Mouse (Mus musculus): ENCODE measurements at regions not wholly inside any gene's neighbourhood (a gene's known extent, or its start where the extent isn't known, plus 50 kb on each side); places are given as distances from the start of the nearest gene placed in this dataset.

- Histone ChIP-seq H3K4me3 (ENCODE audit: insufficient read depth, low read depth, low read length) (no peak overlapping the region), H3K27ac (ENCODE audit: insufficient read depth, low read depth, low read length) (no peak overlapping the region), H3K4me1 (ENCODE audit: control insufficient read depth, insufficient read depth, low read length) (no peaks in the 10 kb centered on the region)
- 61% methylated on average over 5 of the region's 5 CpGs for WGBS
- TF ChIP-seq CTCF (IDR thresholded peaks at IDR 0.05; ENCODE audit: insufficient read depth, low read depth, low read length) = no peak
- TF ChIP-seq POLR2A (IDR thresholded peaks at IDR 0.05; ENCODE audit: insufficient read depth, low read depth, low read length) = no peak
Measured at GRCm38 (mm10) chr11:111563171-111563570, 497.2 kb downstream of the Kcnj2 start.

- Histone ChIP-seq H3K4me1 (ENCODE audit: control insufficient read depth, insufficient read depth, low read length) (no peaks in the 10 kb centered on the region), H3K4me3 (ENCODE audit: insufficient read depth, low read depth, low read length) (no peak overlapping the region), H3K27ac (ENCODE audit: insufficient read depth, low read depth, low read length) (no peak overlapping the region)
- TF ChIP-seq CTCF (IDR thresholded peaks at IDR 0.05; ENCODE audit: insufficient read depth, low read depth, low read length) (no peak), POLR2A (IDR thresholded peaks at IDR 0.05; ENCODE audit: insufficient read depth, low read depth, low read length) (no peak)
- 66% methylated on average over 6 of the region's 6 CpGs for WGBS
Measured at GRCm38 (mm10) chr11:111568041-111568440, 502.1 kb downstream of the Kcnj2 start.

GRCm38 (mm10) chr11:111568876-111569275 lies 502.9 kb downstream of the Kcnj2 start:
- H3K4me3 ChIP-seq (ENCODE audit: insufficient read depth, low read depth, low read length) = no peak overlapping the region
- H3K27ac ChIP-seq (ENCODE audit: insufficient read depth, low read depth, low read length) = no peak overlapping the region
- TF ChIP-seq CTCF (IDR thresholded peaks at IDR 0.05; ENCODE audit: insufficient read depth, low read depth, low read length) = no peak
- no peak for TF ChIP-seq POLR2A (IDR thresholded peaks at IDR 0.05; ENCODE audit: insufficient read depth, low read depth, low read length)
- WGBS = 83% methylated on average over 9 of the region's 9 CpGs
- H3K4me1 ChIP-seq (ENCODE audit: control insufficient read depth, insufficient read depth, low read length) = no peaks in the 10 kb centered on the region

- Histone ChIP-seq H3K4me3 (ENCODE audit: insufficient read depth, low read depth, low read length) (no peak overlapping the region), H3K4me1 (ENCODE audit: control insufficient read depth, insufficient read depth, low read length) (no peaks in the 10 kb centered on the region), H3K27ac (ENCODE audit: insufficient read depth, low read depth, low read length) (no peak overlapping the region)
- WGBS = 49% methylated on average over 1 of the region's 1 CpGs
- TF ChIP-seq POLR2A (IDR thresholded peaks at IDR 0.05; ENCODE audit: insufficient read depth, low read depth, low read length) = no peak
- no peak for TF ChIP-seq CTCF (IDR thresholded peaks at IDR 0.05; ENCODE audit: insufficient read depth, low read depth, low read length)
Measured at GRCm38 (mm10) chr11:111577883-111578282, 511.9 kb downstream of the Kcnj2 start.

DNA sequence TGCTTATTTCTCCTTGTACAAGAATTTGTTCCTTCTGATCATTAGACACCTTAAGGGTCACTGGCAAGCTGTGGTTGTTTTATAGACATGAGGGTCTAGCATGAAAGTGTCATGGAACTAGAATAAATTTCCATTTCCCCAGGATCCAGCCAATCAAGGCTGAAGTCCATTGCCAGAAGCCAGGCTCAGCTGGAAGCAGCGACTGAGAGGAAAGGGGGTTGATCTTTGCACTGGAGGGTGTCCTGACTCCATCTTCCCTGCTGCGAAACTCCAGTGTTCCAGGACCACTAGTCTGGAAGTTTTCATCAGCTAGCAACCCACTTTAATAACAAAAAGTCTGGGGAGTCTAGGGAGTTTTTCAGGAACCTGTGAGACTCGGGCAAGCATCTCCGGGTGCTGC lies 517.0 kb downstream of the Kcnj2 start:
- no peak for TF ChIP-seq CTCF (IDR thresholded peaks at IDR 0.05; ENCODE audit: insufficient read depth, low read depth, low read length)
- WGBS = 89% methylated on average over 4 of the region's 4 CpGs
- no peak overlapping the region for H3K4me3 ChIP-seq (ENCODE audit: insufficient read depth, low read depth, low read length)
- H3K27ac ChIP-seq (ENCODE audit: insufficient read depth, low read depth, low read length) = no peak overlapping the region
- no peaks in the 10 kb centered on the region for H3K4me1 ChIP-seq (ENCODE audit: control insufficient read depth, insufficient read depth, low read length)

DNA sequence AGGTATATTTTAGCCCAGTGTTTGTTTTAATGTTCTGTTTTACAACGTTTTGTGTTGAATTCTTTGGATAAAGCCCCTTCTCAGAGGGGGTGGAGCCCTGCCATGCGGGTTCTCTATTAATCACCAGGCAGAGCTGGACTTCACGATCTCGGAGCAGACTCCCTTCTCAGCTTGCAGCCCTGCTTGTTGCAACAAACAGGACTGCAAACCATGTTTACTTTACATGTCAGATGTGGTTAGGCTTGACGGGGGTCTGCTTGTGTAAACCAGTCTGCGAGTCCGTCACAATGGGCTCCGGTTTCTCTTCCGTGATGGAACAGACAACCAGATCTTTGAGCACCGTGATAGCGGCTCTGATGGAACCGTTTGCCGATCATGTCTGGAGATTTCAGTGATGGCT lies 517.6 kb downstream of the Kcnj2 start:
- Histone ChIP-seq H3K27ac (ENCODE audit: insufficient read depth, low read depth, low read length) (no peak overlapping the region), H3K4me1 (ENCODE audit: control insufficient read depth, insufficient read depth, low read length) (no peaks in the 10 kb centered on the region), H3K4me3 (ENCODE audit: insufficient read depth, low read depth, low read length) (no peak overlapping the region)
- TF ChIP-seq POLR2A (IDR thresholded peaks at IDR 0.05; ENCODE audit: insufficient read depth, low read depth, low read length) (no peak), CTCF (IDR thresholded peaks at IDR 0.05; ENCODE audit: insufficient read depth, low read depth, low read length) (no peak)
- WGBS = 76% methylated on average over 13 of the region's 13 CpGs

GRCm38 (mm10) chr11:111599456-111599855 lies 533.5 kb downstream of the Kcnj2 start:
- Histone ChIP-seq H3K4me1 (ENCODE audit: control insufficient read depth, insufficient read depth, low read length) (no peaks in the 10 kb centered on the region), H3K27ac (ENCODE audit: insufficient read depth, low read depth, low read length) (no peak overlapping the region), H3K4me3 (ENCODE audit: insufficient read depth, low read depth, low read length) (no peak overlapping the region)
- TF ChIP-seq CTCF (IDR thresholded peaks at IDR 0.05; ENCODE audit: insufficient read depth, low read depth, low read length) (no peak), POLR2A (IDR thresholded peaks at IDR 0.05; ENCODE audit: insufficient read depth, low read depth, low read length) (no peak)

DNA sequence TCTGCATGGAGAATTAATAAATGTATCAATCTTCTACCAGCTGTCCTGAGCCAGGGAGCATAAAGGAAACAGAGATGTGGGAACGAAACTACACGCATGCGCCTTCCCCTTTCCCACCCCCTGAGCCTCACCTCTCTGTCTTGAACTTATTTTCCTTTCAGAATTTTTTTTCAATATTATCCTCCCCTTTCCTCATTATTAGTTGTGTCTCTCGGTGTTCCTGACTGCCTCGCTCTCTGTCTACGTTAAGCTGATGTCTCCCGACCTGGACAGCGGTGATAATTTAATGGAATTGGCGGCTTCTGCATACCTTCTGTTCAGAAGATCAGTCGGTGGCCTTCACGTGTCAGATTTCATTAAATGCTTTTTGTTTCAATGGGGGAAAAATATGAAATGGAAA lies 539.2 kb downstream of the Kcnj2 start:
- Histone ChIP-seq H3K27ac (ENCODE audit: insufficient read depth, low read depth, low read length) (no peak overlapping the region), H3K4me3 (ENCODE audit: insufficient read depth, low read depth, low read length) (no peak overlapping the region), H3K4me1 (ENCODE audit: control insufficient read depth, insufficient read depth, low read length) (no peaks in the 10 kb centered on the region)
- 89% methylated on average over 11 of the region's 11 CpGs for WGBS
- TF ChIP-seq POLR2A (IDR thresholded peaks at IDR 0.05; ENCODE audit: insufficient read depth, low read depth, low read length) (no peak), CTCF (IDR thresholded peaks at IDR 0.05; ENCODE audit: insufficient read depth, low read depth, low read length) (no peak)

DNA sequence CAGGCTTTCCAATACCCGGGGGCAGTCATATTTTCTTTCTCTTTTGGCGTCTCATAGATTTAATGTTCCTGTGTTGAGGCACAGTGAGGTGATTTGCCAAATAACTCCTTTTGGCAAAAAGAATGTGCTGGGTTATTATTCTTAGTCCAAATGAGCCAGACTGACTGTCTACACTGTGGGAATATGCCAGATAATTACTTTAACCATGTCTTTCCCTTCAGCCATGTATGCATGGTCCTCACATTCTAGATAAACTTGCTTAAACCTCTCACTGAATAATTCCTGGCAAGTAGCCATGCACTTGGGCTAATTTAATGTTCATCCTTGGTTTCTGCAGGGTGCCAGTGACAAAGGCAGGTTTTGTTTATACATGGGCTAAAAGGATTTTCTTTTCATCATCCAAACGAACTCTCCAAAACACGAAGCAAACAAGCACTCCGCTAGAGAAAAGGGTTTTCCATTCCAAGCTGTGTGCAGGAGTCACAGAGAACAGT lies 544.6 kb downstream of the Kcnj2 start:
- no peak for TF ChIP-seq CTCF (IDR thresholded peaks at IDR 0.05; ENCODE audit: insufficient read depth, low read depth, low read length)
- no peak for TF ChIP-seq POLR2A (IDR thresholded peaks at IDR 0.05; ENCODE audit: insufficient read depth, low read depth, low read length)
- Histone ChIP-seq H3K4me1 (ENCODE audit: control insufficient read depth, insufficient read depth, low read length) (no peaks in the 10 kb centered on the region), H3K4me3 (ENCODE audit: insufficient read depth, low read depth, low read length) (no peak overlapping the region), H3K27ac (ENCODE audit: insufficient read depth, low read depth, low read length) (no peak overlapping the region)
- WGBS = 27% methylated on average over 5 of the region's 5 CpGs

DNA sequence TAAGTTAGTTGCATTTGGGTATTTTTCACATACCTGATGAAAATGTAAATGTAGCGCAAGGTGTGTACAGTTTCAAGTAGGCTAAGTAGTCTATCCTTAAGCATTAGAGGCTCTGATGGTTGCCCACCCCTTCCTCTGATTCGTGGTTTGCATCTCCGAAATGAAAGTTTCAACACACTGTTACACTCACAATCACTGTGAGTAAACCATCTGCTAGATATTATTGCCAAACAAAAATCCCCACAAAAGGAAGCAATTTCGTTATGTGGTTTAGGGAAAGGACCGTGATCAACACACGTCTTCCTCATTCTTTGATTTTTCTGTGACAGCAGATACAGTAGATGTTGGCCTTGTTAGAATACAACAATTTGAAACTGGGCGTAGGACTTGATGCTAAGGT lies 577.6 kb downstream of the Kcnj2 start:
- 90% methylated on average over 7 of the region's 7 CpGs for whole genome bisulfite sequencing
- TF ChIP-seq CTCF (IDR thresholded peaks at IDR 0.05; ENCODE audit: insufficient read depth, low read depth, low read length) = no peak
- TF ChIP-seq POLR2A (IDR thresholded peaks at IDR 0.05; ENCODE audit: insufficient read depth, low read depth, low read length) = no peak
- Histone ChIP-seq H3K4me1 (ENCODE audit: control insufficient read depth, insufficient read depth, low read length) (no peaks in the 10 kb centered on the region), H3K4me3 (ENCODE audit: insufficient read depth, low read depth, low read length) (no peak overlapping the region), H3K27ac (ENCODE audit: insufficient read depth, low read depth, low read length) (no peak overlapping the region)
